Mouse (Mus musculus) MEL-GATA-1-ER (cell line): Measurements from ENCODE around the gene Olfr70.
A peak's percentile ranks its signal among the peaks of the same experiment; 100 is the strongest.

Experiments
- DNase-seq: peaks from one replicate; pipeline ENCODE4 v3.0.0-alpha.2; 2012; ENCODE audit warnings: low read depth; ENCODE audit errors: extremely low read depth

Gene Olfr70

GRCm38 (mm10) chr4:43711821-43712220 lies 11.2 kb upstream of the Olfr70 start:
- no peak for DNase-seq

- DNase-seq = no peak
These were observed 9.3 kb upstream of the Olfr70 start, which contains the start of gene Olfr71 for GRCm38 (mm10) chr4:43709869-43710268. TSS of gene Olfr71 (minus strand) at chr4:43710255.

- no peak for DNase-seq
These were observed 5.4 kb upstream of the Olfr70 start for GRCm38 (mm10) chr4:43705991-43706390.

GRCm38 (mm10) chr4:43703851-43704250 lies 3.2 kb upstream of the Olfr70 start:
- DNase-seq = no peak

- DNase-seq = no peak
These were observed 2.8 kb upstream of the Olfr70 start for GRCm38 (mm10) chr4:43703439-43703838.

- no peak for DNase-seq
These were observed 4.0 kb downstream of the Olfr70 start for GRCm38 (mm10) chr4:43696561-43696960.

GRCm38 (mm10) chr4:43695249-43695671 lies 5.3 kb downstream of the Olfr70 start:
- no peak for DNase-seq

- peak; percentile 74 for DNase-seq
These were observed 6.0 kb downstream of the Olfr70 start for GRCm38 (mm10) chr4:43694439-43695248.

GRCm38 (mm10) chr4:43693806-43694241 lies 6.8 kb downstream of the Olfr70 start:
- peak; percentile 20 for DNase-seq

GRCm38 (mm10) chr4:43691026-43691425 lies 9.6 kb downstream of the Olfr70 start:
- no peak for DNase-seq

- DNase-seq = no peak
These were observed 10.6 kb downstream of the Olfr70 start for GRCm38 (mm10) chr4:43690021-43690420.

GRCm38 (mm10) chr4:43679416-43680043 lies 21.1 kb downstream of the Olfr70 start:
- no peak for DNase-seq

- DNase-seq = no peak
These were observed 22.1 kb downstream of the Olfr70 start for GRCm38 (mm10) chr4:43678541-43678940.

GRCm38 (mm10) chr4:43675608-43676007 lies 25.0 kb downstream of the Olfr70 start:
- DNase-seq = no peak

- DNase-seq = no peak
These were observed 25.6 kb downstream of the Olfr70 start for GRCm38 (mm10) chr4:43674974-43675373.

GRCm38 (mm10) chr4:43673703-43674102 lies 26.9 kb downstream of the Olfr70 start:
- DNase-seq = no peak

GRCm38 (mm10) chr4:43672070-43672469 lies 28.5 kb downstream of the Olfr70 start:
- DNase-seq = peak; percentile 67

GRCm38 (mm10) chr4:43669428-43669794 lies 31.2 kb downstream of the Olfr70 start:
- no peak for DNase-seq

- DNase-seq = peak; percentile 59
These were observed 31.7 kb downstream of the Olfr70 start, which contains the start of the genes Tmem8b and Fam221b for GRCm38 (mm10) chr4:43668782-43669427. TSS of gene Tmem8b (plus strand) at chr4:43668971. TSS of gene Fam221b (minus strand) at chr4:43669145.

- DNase-seq = no peak
These were observed 34.2 kb downstream of the Olfr70 start for GRCm38 (mm10) chr4:43666412-43666811.

GRCm38 (mm10) chr4:43657146-43657545 lies 43.5 kb downstream of the Olfr70 start:
- DNase-seq = peak; percentile 46
